In the genomic region with DNA sequence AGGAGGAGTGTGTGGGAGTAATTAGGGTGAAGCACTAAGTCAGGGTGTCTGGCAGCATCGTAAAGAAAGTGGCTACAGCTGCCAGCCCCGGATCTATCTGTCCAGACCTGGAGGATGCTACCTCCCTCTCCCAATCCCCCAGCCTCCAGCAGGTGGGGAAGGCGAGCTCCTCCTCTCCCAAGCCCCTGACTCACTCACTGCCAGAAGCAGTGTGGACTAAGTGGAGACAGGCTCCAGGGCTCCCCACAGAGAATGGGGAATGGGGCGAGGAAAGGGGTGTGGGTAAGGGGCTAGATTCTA, we compare ENCODE assay signal across 10 mouse cellular contexts. TPM values are rescaled to one million over a fixed set of nuclear protein-coding genes. Genes with fewer than 3 reads are reported as not detected.
DNase-seq lines count a peak whose midpoint lies in the region; ATAC-seq lines count a peak whose summit lies in the region.
"Had no signal": no experiment of that assay in that cellular context is flagged by ENCODE, and none has a peak within 500 bp of the region (broad histone marks: within the 10 kb centered on the region; RNA-seq: fewer than 3 reads in every experiment).

No protein-coding gene starts in this region.

- intact Hi-C loops in heart, postnatal 10 days (cut with DNase I), result no loop called here
- intact Hi-C loops in left cerebral cortex, postnatal 14 days (cut with DNase I), result no loop called here

- no peak for DNase-seq in heart, postnatal 10 days
- no peak for DNase-seq in forebrain, embryonic 10.5 days (ENCODE audit: extremely low spot score, low spot score)
- DNase-seq in limb, embryonic 10.5 days (ENCODE audit: low spot score), result peak; percentile 47
- no peak for DNase-seq in spleen, postnatal 10 days (ENCODE audit: low spot score in 2 of 2)
- no peak for DNase-seq in layer of hippocampus, adult 11-12 months (ENCODE audit: low spot score)
- DNase-seq in left cerebral cortex, postnatal 14 days (ENCODE audit: low spot score in 2 of 2), result no peak
- DNase-seq: adrenal gland, postnatal 10 days had no signal

- H3K4me3 ChIP-seq in heart, embryonic 14.5 days (ENCODE audit: control insufficient read depth in 1 of 2, insufficient read depth in 1 of 2, low read depth in 1 of 2, low read length in 2 of 2), result no peak overlapping the region
- peak overlapping the region; percentile 77 for H3K4me3 ChIP-seq in forebrain, embryonic 10.5 days
- H3K4me3 ChIP-seq in limb, embryonic 10.5 days, result peak overlapping the region; percentile 75
- peak overlapping the region; percentile 57 for H3K4me3 ChIP-seq in neural tube, embryonic 13.5 days
- H3K4me3 ChIP-seq: erythroblast, embryonic 14.5 days had no signal

- peak overlapping the region; percentile 92 for H3K4me2 ChIP-seq in heart, embryonic 14.5 days (ENCODE audit: low read length)
- H3K4me2 ChIP-seq in neural tube, embryonic 13.5 days, result peak overlapping the region; percentile 80

- no peak overlapping the region for H3K27ac ChIP-seq in heart, embryonic 14.5 days (replicated peaks in 1 of 2; ENCODE audit: control insufficient read depth in 1 of 2, insufficient read depth in 1 of 2, low read depth in 2 of 2, low read length in 2 of 2)
- H3K27ac ChIP-seq in forebrain, embryonic 10.5 days, result peak overlapping the region; percentile 91
- peak overlapping the region; percentile 87 for H3K27ac ChIP-seq in limb, embryonic 10.5 days
- H3K27ac ChIP-seq in neural tube, embryonic 13.5 days (replicated peaks), result peak overlapping the region; percentile 74

- no peaks in the 10 kb centered on the region for H3K36me3 ChIP-seq in heart, embryonic 14.5 days (ENCODE audit: control insufficient read depth, insufficient read depth, low read length)
- peaks cover 36% of the 10 kb centered on the region for H3K36me3 ChIP-seq in forebrain, embryonic 10.5 days (replicated peaks)
- peaks cover 43% of the 10 kb centered on the region for H3K36me3 ChIP-seq in limb, embryonic 10.5 days
- H3K36me3 ChIP-seq in neural tube, embryonic 13.5 days, result 0 out of 2 replicates have a peak, but pooled peaks cover 4% of the 10 kb centered on the region

- no peaks in the 10 kb centered on the region; the same call in 1 of the 2 replicates for H3K27me3 ChIP-seq in heart, embryonic 14.5 days (ENCODE audit: control insufficient read depth, insufficient read depth, low read length)
- H3K27me3 ChIP-seq in forebrain, embryonic 10.5 days (ENCODE audit: poor library complexity, severe bottlenecking), result peaks cover 21% of the 10 kb centered on the region
- no peaks in the 10 kb centered on the region for H3K27me3 ChIP-seq in limb, embryonic 10.5 days (ENCODE audit: low read depth, poor library complexity, severe bottlenecking)
- peaks cover 4% of the 10 kb centered on the region; the same call in 1 of the 2 replicates for H3K27me3 ChIP-seq in neural tube, embryonic 13.5 days

- H3K4me1 ChIP-seq in heart, embryonic 14.5 days (ENCODE audit: control insufficient read depth in 2 of 2, insufficient read depth in 2 of 2, low read length in 2 of 2), result peaks cover 0 to 6% of the 10 kb centered on the region in 2 experiments; a peak in 2 of 4 replicates
- H3K4me1 ChIP-seq in forebrain, embryonic 10.5 days, result peaks cover 76% of the 10 kb centered on the region
- H3K4me1 ChIP-seq in limb, embryonic 10.5 days, result peaks cover 52% of the 10 kb centered on the region
- peaks cover 66% of the 10 kb centered on the region for H3K4me1 ChIP-seq in neural tube, embryonic 13.5 days (replicated peaks)

- H3K9me3 ChIP-seq in heart, embryonic 14.5 days (ENCODE audit: control insufficient read depth, low read length), result no peaks in the 10 kb centered on the region
- H3K9me3 ChIP-seq in forebrain, embryonic 10.5 days, result no peaks in the 10 kb centered on the region
- H3K9me3 ChIP-seq in limb, embryonic 10.5 days (replicated peaks), result no peaks in the 10 kb centered on the region
- H3K9me3 ChIP-seq in neural tube, embryonic 13.5 days, result no peaks in the 10 kb centered on the region

- no peak for ATAC-seq in heart, embryonic 14.5 days (ENCODE audit: insufficient number of reproducible peaks, insufficient read depth, low FRiP score, low read depth)
- ATAC-seq in neural tube, embryonic 13.5 days (ENCODE audit: low read depth), result no peak

- no peak overlapping the region for H3K9ac ChIP-seq in heart, embryonic 14.5 days (ENCODE audit: low read length)
- H3K9ac ChIP-seq in neural tube, embryonic 13.5 days, result peak overlapping the region; percentile 78

- 41% methylated on average over 4 of the region's 4 CpGs for WGBS in heart, embryonic 14.5 days
- 7% methylated on average over 4 of the region's 4 CpGs for WGBS in forebrain, embryonic 10.5 days
- WGBS in limb, embryonic 10.5 days, result 20% methylated on average over 4 of the region's 4 CpGs
- WGBS in neural tube, embryonic 13.5 days, result 10% methylated on average over 4 of the region's 4 CpGs

RNA-seq across cellular contexts. Expression of a gene that starts 1.7 kb away (rescaled TPM):
- polyA plus RNA-seq in heart, embryonic 14.5 days (2014; fragmentation: Nextera tagmentation; extraction: Ambion mirVana), result 2.0 and 5.0 TPM in 2 replicates
- 1 to 10 TPM; 1.0 to 1.4 TPM for total RNA-seq in heart, postnatal 10 days (2021)
- polyA plus RNA-seq in forebrain, embryonic 10.5 days (2016; fragmentation: Nextera tagmentation; extraction: Ambion mirVana), result 81.7 and 82.5 TPM in 2 replicates
- polyA plus RNA-seq in limb, embryonic 10.5 days (2016; fragmentation: Nextera tagmentation; extraction: Ambion mirVana), result 79.5 and 85.8 TPM in 2 replicates
- polyA plus RNA-seq in neural tube, embryonic 13.5 days (2015; fragmentation: Nextera tagmentation; extraction: Ambion mirVana), result 62.6 and 65.9 TPM in 2 replicates
- total RNA-seq in left cerebral cortex, postnatal 14 days (2021), result 10 to 100 TPM; 10.9 to 15.2 TPM
- polyA plus RNA-seq: erythroblast, embryonic 14.5 days had no signal

RNA-seq across cellular contexts. Expression of a gene that starts 8.2 kb away (rescaled TPM):
- 1.5 and 1.6 TPM in 2 replicates for polyA plus RNA-seq in heart, embryonic 14.5 days (2014; fragmentation: Nextera tagmentation; extraction: Ambion mirVana)
- 1 to 10 TPM; 1.3 to 1.4 TPM for total RNA-seq in heart, postnatal 10 days (2021)
- polyA plus RNA-seq in forebrain, embryonic 10.5 days (2016; fragmentation: Nextera tagmentation; extraction: Ambion mirVana), result not detected in 2 replicates
- 0.18 TPM in 1 of 2 replicates, not detected in the other for polyA plus RNA-seq in limb, embryonic 10.5 days (2016; fragmentation: Nextera tagmentation; extraction: Ambion mirVana)
- 0.37 TPM in 1 of 2 replicates, not detected in the other for polyA plus RNA-seq in neural tube, embryonic 13.5 days (2015; fragmentation: Nextera tagmentation; extraction: Ambion mirVana)
- total RNA-seq in left cerebral cortex, postnatal 14 days (2021), result under 1 TPM; 0.53 to 0.93 TPM
- polyA plus RNA-seq: erythroblast, embryonic 14.5 days had no signal

RNA-seq across cellular contexts. Expression of a gene that starts 16.5 kb away (rescaled TPM):
- 187 and 196 TPM in 2 replicates for polyA plus RNA-seq in heart, embryonic 14.5 days (2014; fragmentation: Nextera tagmentation; extraction: Ambion mirVana)
- 100 to 1,000 TPM; 173 to 178 TPM for total RNA-seq in heart, postnatal 10 days (2021)
- 69.7 and 71.1 TPM in 2 replicates for polyA plus RNA-seq in forebrain, embryonic 10.5 days (2016; fragmentation: Nextera tagmentation; extraction: Ambion mirVana)
- polyA plus RNA-seq in limb, embryonic 10.5 days (2016; fragmentation: Nextera tagmentation; extraction: Ambion mirVana), result 77.0 and 84.6 TPM in 2 replicates
- 160 and 187 TPM in 2 replicates for polyA plus RNA-seq in neural tube, embryonic 13.5 days (2015; fragmentation: Nextera tagmentation; extraction: Ambion mirVana)
- total RNA-seq in left cerebral cortex, postnatal 14 days (2021), result 10 to 100 TPM; 12.3 to 15.1 TPM

RNA-seq across cellular contexts. Expression of a gene that starts 37.3 kb away (rescaled TPM):
- polyA plus RNA-seq in heart, embryonic 14.5 days (2014; fragmentation: Nextera tagmentation; extraction: Ambion mirVana), result 2.0 and 2.6 TPM in 2 replicates
- 1 to 10 TPM; 1.8 to 2.8 TPM for total RNA-seq in heart, postnatal 10 days (2021)
- polyA plus RNA-seq in forebrain, embryonic 10.5 days (2016; fragmentation: Nextera tagmentation; extraction: Ambion mirVana), result 1.4 and 1.6 TPM in 2 replicates
- 0.67 and 1.0 TPM in 2 replicates for polyA plus RNA-seq in limb, embryonic 10.5 days (2016; fragmentation: Nextera tagmentation; extraction: Ambion mirVana)
- 2.5 and 3.1 TPM in 2 replicates for polyA plus RNA-seq in neural tube, embryonic 13.5 days (2015; fragmentation: Nextera tagmentation; extraction: Ambion mirVana)
- total RNA-seq in left cerebral cortex, postnatal 14 days (2021), result 1 to 10 TPM; 3.6 to 3.7 TPM

Comparison
In these comparisons a context has a peak if more than half of its experiments do, and no peak if none do; other contexts are left out.
1. H3K27ac ChIP-seq: peak in forebrain, embryonic 10.5 days (single experiment), limb, embryonic 10.5 days (single experiment) and neural tube, embryonic 13.5 days (single experiment); none in heart, embryonic 14.5 days (0 of 2).
2. H3K4me3 ChIP-seq: peak in forebrain, embryonic 10.5 days (single experiment), limb, embryonic 10.5 days (single experiment) and neural tube, embryonic 13.5 days (single experiment); none in heart, embryonic 14.5 days (0 of 2).
3. RNA of a gene that starts 1.7 kb away (polyA plus RNA-seq): 79.5 to 85.8 TPM in limb, embryonic 10.5 days, 81.7 to 82.5 TPM in forebrain, embryonic 10.5 days and 62.6 to 65.9 TPM in neural tube, embryonic 13.5 days; 2.0 to 5.0 TPM in heart, embryonic 14.5 days; every median in the first group is over 10 times any median in the second.